Mouse (Mus musculus): Measurements from ENCODE around the gene Med12l.
A peak's percentile ranks its signal among the peaks of the same experiment; 100 is the strongest.

Gene Med12l

GRCm38 (mm10) chr3:59228730-59229551, 223.3 kb downstream of the Med12l start:
- DNase-seq (ENCODE audit: extremely low spot score, low read depth, low spot score), result no peak

- DNase-seq (ENCODE audit: extremely low spot score, low read depth, low spot score), result no peak
Observed at GRCm38 (mm10) chr3:59230912-59231311, 225.3 kb downstream of the Med12l start.

- no peak for DNase-seq (ENCODE audit: extremely low spot score, low read depth, low spot score)
Observed at GRCm38 (mm10) chr3:59234878-59235277, 229.3 kb downstream of the Med12l start.

- DNase-seq (ENCODE audit: extremely low spot score, low read depth, low spot score), result no peak
Observed at GRCm38 (mm10) chr3:59243384-59243783, 237.8 kb downstream of the Med12l start.

- no peak for DNase-seq (ENCODE audit: extremely low spot score, low read depth, low spot score)
Observed at GRCm38 (mm10) chr3:59248031-59248430, 242.4 kb downstream of the Med12l start.

- DNase-seq (ENCODE audit: extremely low spot score, low read depth, low spot score), result no peak
Observed at GRCm38 (mm10) chr3:59250454-59250853, 244.8 kb downstream of the Med12l start.

GRCm38 (mm10) chr3:59257740-59258664, 252.4 kb downstream of the Med12l start:
- no peak for DNase-seq (ENCODE audit: extremely low spot score, low read depth, low spot score)

GRCm38 (mm10) chr3:59260745-59261144, 255.1 kb downstream of the Med12l start:
- no peak for DNase-seq (ENCODE audit: extremely low spot score, low read depth, low spot score)

GRCm38 (mm10) chr3:59261709-59262472, 256.3 kb downstream of the Med12l start:
- no peak for DNase-seq (ENCODE audit: extremely low spot score, low read depth, low spot score)

- no peak for DNase-seq (ENCODE audit: extremely low spot score, low read depth, low spot score)
Observed at GRCm38 (mm10) chr3:59262704-59263103, 257.1 kb downstream of the Med12l start, which contains the start of gene P2ry12. TSS of gene P2ry12 (minus strand) at chr3:59262871.

- DNase-seq (ENCODE audit: extremely low spot score, low read depth, low spot score), result no peak
Observed at GRCm38 (mm10) chr3:59263417-59263816, 257.8 kb downstream of the Med12l start.

GRCm38 (mm10) chr3:59263988-59264387, 258.4 kb downstream of the Med12l start:
- no peak for DNase-seq (ENCODE audit: extremely low spot score, low read depth, low spot score)

- no peak for DNase-seq (ENCODE audit: extremely low spot score, low read depth, low spot score)
Observed at GRCm38 (mm10) chr3:59270811-59271210, 265.2 kb downstream of the Med12l start.

- peak; percentile 73 for DNase-seq (ENCODE audit: extremely low spot score, low read depth, low spot score)
Observed at GRCm38 (mm10) chr3:59277502-59278253, 272.1 kb downstream of the Med12l start.

GRCm38 (mm10) chr3:59278254-59278533, 272.6 kb downstream of the Med12l start:
- DNase-seq (ENCODE audit: extremely low spot score, low read depth, low spot score), result no peak

- no peak for DNase-seq (ENCODE audit: extremely low spot score, low read depth, low spot score)
Observed at GRCm38 (mm10) chr3:59278620-59279019, 273.0 kb downstream of the Med12l start.

GRCm38 (mm10) chr3:59290551-59290950, 284.9 kb downstream of the Med12l start:
- no peak for DNase-seq (ENCODE audit: extremely low spot score, low read depth, low spot score)

- DNase-seq (ENCODE audit: extremely low spot score, low read depth, low spot score), result no peak
Observed at GRCm38 (mm10) chr3:59293437-59294199, 288.0 kb downstream of the Med12l start.

- DNase-seq (ENCODE audit: extremely low spot score, low read depth, low spot score), result no peak
Observed at GRCm38 (mm10) chr3:59295699-59296562, 290.3 kb downstream of the Med12l start.

Measured in hindlimb bud, embryonic 11.5 days (tissue).